Mouse (Mus musculus) liver, adult 2 months (tissue): Measurements from ENCODE around the gene Gm8439. TPM values are rescaled to one million over a fixed set of nuclear protein-coding genes. Genes with fewer than 3 reads are reported as not detected.
A peak's percentile ranks its signal among the peaks of the same experiment; 100 is the strongest.

Source experiments
- DNase-seq: peaks from one replicate; pipeline ENCODE4 v3.0.0-alpha.2; 2011; ENCODE audit warnings: low read depth, low spot score; ENCODE audit errors: extremely low read depth
- H3K27ac ChIP-seq: fragments of 200-500 bp; replicated peaks from 2 replicates; pipeline ENCODE4 v1.5.1; 2012; ENCODE audit warnings: low read depth, mild to moderate bottlenecking, control low read depth, inconsistent platforms, low read length; ENCODE audit not compliant: insufficient read depth
- H3K27me3 ChIP-seq: fragments of 200-500 bp; 2 replicates; pipeline ENCODE4 v1.6.1; 2012; ENCODE audit warnings: mild to moderate bottlenecking, moderate library complexity, low read length, inconsistent platforms; ENCODE audit not compliant: control insufficient read depth, insufficient read depth
- H3K36me3 ChIP-seq: fragments of 200-500 bp; 2 replicates; pipeline ENCODE4 v1.6.1; 2012; ENCODE audit warnings: low read length, inconsistent platforms; ENCODE audit not compliant: control insufficient read depth, insufficient read depth
- H3K4me1 ChIP-seq: fragments of 200-500 bp; 2 replicates; pipeline ENCODE4 v1.6.1; 2011; ENCODE audit warnings: low read length; ENCODE audit not compliant: control insufficient read depth, insufficient read depth
- H3K4me3 ChIP-seq: fragments of 200-500 bp; 2 replicates; pipeline ENCODE4 v1.5.1; 2011; ENCODE audit warnings: low read depth, mild to moderate bottlenecking, control low read depth, low read length, moderate library complexity; ENCODE audit not compliant: insufficient read depth
- H3K79me2 ChIP-seq: fragments of 200-500 bp; 2 replicates; pipeline ENCODE4 v1.6.1; 2012; ENCODE audit warnings: inconsistent platforms, mild to moderate bottlenecking, low read length, moderate library complexity; ENCODE audit not compliant: control insufficient read depth, insufficient read depth
- H3K9ac ChIP-seq: fragments of 200-500 bp; 2 replicates; pipeline ENCODE4 v1.6.1; 2012; ENCODE audit warnings: low read depth, mild to moderate bottlenecking, control low read depth, inconsistent platforms, low read length
- CTCF ChIP-seq: fragments of 200-500 bp; IDR thresholded peaks from 2 replicates; pipeline ENCODE4 v1.5.1; 2011; ENCODE audit warnings: low read depth, low read length, control low read depth
- POLR2A ChIP-seq: fragments of 200-500 bp; IDR thresholded peaks from 2 replicates; pipeline ENCODE4 v1.6.1; 2011; ENCODE audit warnings: low read length, control low read depth; ENCODE audit not compliant: insufficient read depth; ENCODE audit errors: extremely low read depth
- WGBS: fragments of 180-500 bp; shearing (Covaris S2); methylation state at CpG from one replicate; pipeline ENCODE4 v1.1.7; 2018; 5-methylcytosine and 5-hydroxymethylcytosine counted together
- polyA plus RNA-seq: library from polyadenylated mRNA; depleted of rRNA; stranded (reverse); fragments of >200 nt; gene quantifications from 2 replicates; pipeline ENCODE4 v1.2.3, GENCODE M21; 2012; rRNA removed
- total RNA-seq: library from RNA; depleted of rRNA; stranded (reverse); fragments of >200 nt; gene quantifications from 2 replicates; pipeline ENCODE4 v1.2.3, GENCODE M21; 2014; rRNA removed

Gm8439 gene
- not detected in 2 replicates for total RNA-seq
- polyA plus RNA-seq = not detected in 2 replicates

DNA sequence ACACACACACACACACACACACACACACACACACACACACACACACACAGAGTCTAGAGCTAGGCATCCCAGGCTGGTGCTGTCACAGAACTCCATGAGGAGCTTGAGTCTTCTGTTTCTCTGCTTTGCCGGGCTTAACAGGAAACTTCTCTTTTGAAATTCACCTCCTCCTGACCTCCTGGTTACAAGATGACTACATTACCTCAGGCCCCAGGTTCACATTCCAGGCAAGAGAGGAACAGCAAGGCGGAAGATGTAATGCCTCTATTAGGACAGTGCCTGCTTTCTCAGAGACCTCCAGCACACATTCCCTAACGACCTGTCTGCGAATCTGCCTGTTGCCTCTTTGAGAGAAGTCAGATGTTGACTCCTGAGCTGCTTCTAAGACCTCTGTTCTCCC is at the start of gene Gm8439:
TSS of gene Gm8439 (plus strand) at position 301 of the 400 bp plus-strand sequence.
- Histone ChIP-seq H3K4me3 (no peak within 1 kb of the TSS), H3K9ac (no peak within 1 kb of the TSS)
- 49% methylated on average over 4 of the region's 4 CpGs for whole genome bisulfite sequencing

GRCm38 (mm10) chr4:120544896-120545295 is 43.6 kb upstream of the Gm8439 start:
- Histone ChIP-seq H3K36me3 (peaks cover 36% of the 10 kb centered on the region), H3K79me2 (no peaks in the 10 kb centered on the region)
- 81% methylated on average over 1 of the region's 1 CpGs for WGBS

More for the DNA sequence above, at the start of gene Gm8439:
- Histone ChIP-seq H3K4me1 (no peaks in the 10 kb centered on the region; the same call in 1 of the 2 replicates), H3K79me2 (no peaks in the 10 kb centered on the region), H3K27me3 (no peaks in the 10 kb centered on the region), H3K36me3 (no peaks in the 10 kb centered on the region), H3K27ac (no peak within 1 kb of the TSS)
- no peak for TF ChIP-seq POLR2A
- TF ChIP-seq CTCF = no peak
- no peak for DNase-seq

DNA sequence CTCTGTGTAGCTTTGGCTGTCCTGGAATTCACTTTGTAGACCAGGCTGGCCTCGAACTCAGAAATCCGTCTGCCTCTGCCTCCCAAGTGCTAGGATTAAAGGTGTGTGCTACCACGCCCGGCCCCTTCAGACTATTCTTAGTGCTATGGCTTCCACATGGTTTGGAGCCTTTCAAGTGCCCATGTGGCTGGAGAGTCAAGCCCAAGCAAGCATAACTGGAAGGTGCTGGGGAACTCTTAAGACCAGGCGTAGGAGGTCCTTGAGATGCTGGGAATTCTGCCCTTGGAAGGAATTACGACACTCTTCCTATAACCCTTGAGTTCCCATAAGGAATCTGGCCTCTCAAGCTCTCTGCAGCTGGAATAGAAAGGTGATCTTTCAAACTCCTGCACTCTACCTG is 32.0 kb upstream of the Gm8439 start:
- no peak for DNase-seq
- Histone ChIP-seq H3K4me1 (no peaks in the 10 kb centered on the region), H3K9ac (no peak overlapping the region), H3K27me3 (no peaks in the 10 kb centered on the region), H3K27ac (no peak overlapping the region), H3K79me2 (no peaks in the 10 kb centered on the region), H3K36me3 (peaks cover 40% of the 10 kb centered on the region), H3K4me3 (no peak overlapping the region)
- WGBS = 95% methylated on average over 6 of the region's 6 CpGs
- TF ChIP-seq POLR2A (no peak), CTCF (no peak)

More at GRCm38 (mm10) chr4:120544896-120545295, 43.6 kb upstream of the Gm8439 start:
- DNase-seq = no peak
- no peaks in the 10 kb centered on the region for H3K4me1 ChIP-seq
- no peak overlapping the region for H3K9ac ChIP-seq
- H3K27ac ChIP-seq = no peak overlapping the region
- no peak overlapping the region for H3K4me3 ChIP-seq
- no peaks in the 10 kb centered on the region for H3K27me3 ChIP-seq
- no peak for TF ChIP-seq CTCF
- TF ChIP-seq POLR2A = no peak

DNA sequence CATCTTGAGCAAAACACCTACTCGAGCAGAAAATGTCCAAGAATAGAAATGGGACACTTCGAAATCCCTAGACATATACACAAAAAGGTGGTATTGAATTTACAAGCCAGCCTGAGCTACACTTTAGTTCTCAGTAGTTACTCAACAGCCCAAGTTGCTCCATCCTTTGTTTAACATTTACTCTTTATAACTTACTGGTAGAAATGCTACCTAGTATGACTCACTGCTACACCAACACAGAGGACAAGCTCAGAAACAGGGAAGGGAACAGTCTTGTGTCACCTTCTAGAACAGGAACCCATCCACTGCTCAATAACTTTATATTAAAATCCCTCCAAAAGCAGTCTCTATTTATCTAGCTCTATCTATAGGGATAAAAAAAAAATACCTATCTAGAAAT is 22.8 kb upstream of the Gm8439 start:
- WGBS = 33% methylated on average over 2 of the region's 2 CpGs
- H3K9ac ChIP-seq = no peak overlapping the region
- TF ChIP-seq CTCF = no peak
- TF ChIP-seq POLR2A = no peak
- H3K79me2 ChIP-seq = no peaks in the 10 kb centered on the region
- H3K4me3 ChIP-seq = no peak overlapping the region
- H3K36me3 ChIP-seq = peaks cover 4% of the 10 kb centered on the region
- no peak overlapping the region for H3K27ac ChIP-seq
- peaks cover 7% of the 10 kb centered on the region for H3K4me1 ChIP-seq
- DNase-seq = no peak
- no peaks in the 10 kb centered on the region for H3K27me3 ChIP-seq

DNA sequence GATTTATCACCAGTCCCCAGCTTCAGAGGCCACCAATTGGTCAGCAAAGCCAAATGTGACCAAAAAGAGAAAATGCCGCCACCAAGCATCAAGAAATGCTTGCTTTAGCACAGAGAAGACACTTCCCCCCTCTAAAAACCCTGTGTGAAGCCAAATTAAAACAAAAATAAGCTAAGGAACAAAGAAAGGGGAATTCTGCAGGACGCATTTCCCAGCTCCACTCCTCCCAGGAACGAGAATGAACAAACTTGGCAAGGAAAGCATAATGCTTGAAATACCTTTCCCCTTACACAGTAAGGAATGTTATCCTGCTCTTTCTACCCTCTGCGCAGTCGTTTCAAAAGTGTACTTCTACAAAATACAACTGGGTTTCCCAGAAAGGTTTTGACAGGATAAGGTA is 20.5 kb upstream of the Gm8439 start:
- no peaks in the 10 kb centered on the region for H3K79me2 ChIP-seq
- no peak overlapping the region for H3K4me3 ChIP-seq
- H3K4me1 ChIP-seq = peaks cover 8% of the 10 kb centered on the region
- no peaks in the 10 kb centered on the region for H3K27me3 ChIP-seq
- peaks cover 4% of the 10 kb centered on the region for H3K36me3 ChIP-seq
- H3K27ac ChIP-seq = no peak overlapping the region
- WGBS = 56% methylated on average over 5 of the region's 5 CpGs
- TF ChIP-seq POLR2A (no peak), CTCF (no peak)
- no peak for DNase-seq
- H3K9ac ChIP-seq = no peak overlapping the region

DNA sequence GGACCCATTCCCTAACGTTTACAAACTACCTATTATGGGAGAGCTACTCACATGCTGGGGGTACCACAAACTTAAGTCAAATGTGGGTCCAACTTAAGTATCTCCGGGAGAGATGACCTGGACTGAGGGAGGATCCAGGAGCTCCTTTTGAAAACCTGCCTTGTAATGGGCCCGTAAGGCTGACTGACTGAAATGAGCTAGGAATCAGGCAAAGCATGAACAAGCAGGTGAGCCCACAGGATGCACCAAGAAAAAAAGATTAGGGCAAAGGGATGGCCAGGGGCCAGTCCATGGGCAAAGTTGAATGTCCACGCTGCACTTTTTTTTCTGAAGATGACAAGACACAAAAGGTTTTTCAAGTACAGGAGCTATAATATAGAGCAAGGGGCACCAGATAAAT is 19.5 kb upstream of the Gm8439 start:
- no peak for TF ChIP-seq CTCF
- no peak for TF ChIP-seq POLR2A
- peaks cover 8% of the 10 kb centered on the region for H3K4me1 ChIP-seq
- no peak overlapping the region for H3K4me3 ChIP-seq
- peaks cover 4% of the 10 kb centered on the region for H3K36me3 ChIP-seq
- H3K79me2 ChIP-seq = no peaks in the 10 kb centered on the region
- H3K9ac ChIP-seq = no peak overlapping the region
- WGBS = 11% methylated on average over 4 of the region's 4 CpGs
- no peak overlapping the region for H3K27ac ChIP-seq
- H3K27me3 ChIP-seq = no peaks in the 10 kb centered on the region
- peak; percentile 24 for DNase-seq
